Mouse (Mus musculus): Measurements from ENCODE around the gene Tiam1. TPM values are rescaled to one million over a fixed set of nuclear protein-coding genes. Genes with fewer than 3 reads are reported as not detected.

The Tiam1 gene
- polyA plus RNA-seq, 1 experiment from 2014 or later, result 18.8 TPM

GRCm38 (mm10) chr16:89839829-89840228 lies 303.7 kb downstream of the Tiam1 start:
- H3K36me3 ChIP-seq (ENCODE audit: control insufficient read depth, insufficient read depth, low read length), result no peaks in the 10 kb centered on the region
- no peaks in the 10 kb centered on the region for H3K9me3 ChIP-seq (ENCODE audit: control insufficient read depth, low read length)
- H3K4me1 ChIP-seq (replicated peaks; ENCODE audit: control insufficient read depth, insufficient read depth), result no peaks in the 10 kb centered on the region
- no peak overlapping the region for H3K4me3 ChIP-seq (ENCODE audit: low read depth, low read length)
- 68% methylated on average over 5 of the region's 5 CpGs for WGBS
- TF ChIP-seq CTCF (IDR thresholded peaks at IDR 0.05; ENCODE audit: low read depth), result no peak
- TF ChIP-seq EP300 (optimal IDR thresholded peaks at IDR 0.05), result no peak
- ATAC-seq (ENCODE audit: low FRiP score, low TSS enrichment) (no peak), DNase-seq (ENCODE audit: low spot score) (no peak)
- no peaks in the 10 kb centered on the region for H3K27me3 ChIP-seq (ENCODE audit: control insufficient read depth, insufficient read depth, low read length)
- H3K4me2 ChIP-seq (replicated peaks; ENCODE audit: low read depth), result no peak overlapping the region
- no peak overlapping the region for H3K9ac ChIP-seq (ENCODE audit: low read length)
- H3K27ac ChIP-seq (replicated peaks), result no peak overlapping the region

DNA sequence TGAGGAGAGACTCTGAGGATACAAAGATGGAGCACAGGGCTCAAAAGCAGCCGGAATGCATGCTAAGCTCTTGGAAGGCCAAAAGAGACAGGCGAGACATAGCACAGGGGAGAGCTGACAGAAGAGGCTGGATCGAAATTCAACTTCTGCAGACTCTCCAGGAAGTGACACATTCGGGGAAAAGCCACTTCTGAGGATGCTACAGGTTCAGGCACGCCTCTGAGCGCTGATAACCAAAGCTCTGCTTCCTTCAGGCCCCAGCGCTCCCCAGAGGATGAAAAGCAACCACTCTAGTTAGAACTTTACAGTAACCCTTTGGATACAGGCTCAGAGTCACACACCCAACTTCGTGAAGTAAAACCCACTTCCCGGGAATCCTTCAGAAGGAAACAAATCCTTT lies 306.5 kb downstream of the Tiam1 start:
- Histone ChIP-seq H3K9ac (ENCODE audit: low read length) (no peak overlapping the region), H3K27ac (replicated peaks) (no peak overlapping the region), H3K36me3 (ENCODE audit: control insufficient read depth, insufficient read depth, low read length) (no peaks in the 10 kb centered on the region), H3K27me3 (ENCODE audit: control insufficient read depth, insufficient read depth, low read length) (no peaks in the 10 kb centered on the region), H3K4me3 (ENCODE audit: low read depth, low read length) (no peak overlapping the region), H3K4me1 (replicated peaks; ENCODE audit: control insufficient read depth, insufficient read depth) (no peaks in the 10 kb centered on the region), H3K4me2 (replicated peaks; ENCODE audit: low read depth) (no peak overlapping the region), H3K9me3 (ENCODE audit: control insufficient read depth, low read length) (no peaks in the 10 kb centered on the region)
- no peak for DNase-seq (ENCODE audit: low spot score)
- TF ChIP-seq CTCF (IDR thresholded peaks at IDR 0.05; ENCODE audit: low read depth), result no peak
- no peak for TF ChIP-seq EP300 (optimal IDR thresholded peaks at IDR 0.05)
- ATAC-seq (ENCODE audit: low FRiP score, low TSS enrichment), result no peak
- 58% methylated on average over 9 of the region's 9 CpGs for WGBS

DNA sequence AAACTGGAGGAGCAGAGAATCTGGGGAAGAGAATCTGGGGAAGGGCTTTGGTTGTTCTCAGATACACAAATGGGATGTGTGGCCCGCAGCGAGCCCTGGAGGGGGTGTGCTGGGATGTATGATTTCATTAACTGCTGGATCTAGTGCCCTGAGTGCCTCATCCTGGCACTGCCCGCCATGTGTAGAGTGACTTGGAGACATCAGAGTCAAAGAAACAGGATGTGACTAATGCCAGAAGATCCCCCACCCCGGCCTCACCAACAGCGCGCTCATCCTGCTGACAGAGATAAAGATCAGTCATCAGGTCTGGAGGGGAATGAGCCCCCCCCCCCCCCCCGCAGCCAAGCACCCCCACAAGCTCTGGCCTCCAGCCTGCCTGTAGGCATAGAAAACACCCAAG lies 308.0 kb downstream of the Tiam1 start:
- no peaks in the 10 kb centered on the region for H3K9me3 ChIP-seq (ENCODE audit: control insufficient read depth, low read length)
- no peaks in the 10 kb centered on the region for H3K4me1 ChIP-seq (replicated peaks; ENCODE audit: control insufficient read depth, insufficient read depth)
- no peaks in the 10 kb centered on the region for H3K36me3 ChIP-seq (ENCODE audit: control insufficient read depth, insufficient read depth, low read length)
- no peak overlapping the region for H3K4me2 ChIP-seq (replicated peaks; ENCODE audit: low read depth)
- TF ChIP-seq EP300 (optimal IDR thresholded peaks at IDR 0.05), result no peak
- TF ChIP-seq CTCF (IDR thresholded peaks at IDR 0.05; ENCODE audit: low read depth), result no peak
- no peak overlapping the region for H3K27ac ChIP-seq (replicated peaks)
- ATAC-seq (ENCODE audit: low FRiP score, low TSS enrichment), result no peak
- WGBS, result 66% methylated on average over 7 of the region's 7 CpGs
- H3K9ac ChIP-seq (ENCODE audit: low read length), result no peak overlapping the region
- no peak overlapping the region for H3K4me3 ChIP-seq (ENCODE audit: low read depth, low read length)
- DNase-seq (ENCODE audit: low spot score), result no peak
- H3K27me3 ChIP-seq (ENCODE audit: control insufficient read depth, insufficient read depth, low read length), result no peaks in the 10 kb centered on the region

DNA sequence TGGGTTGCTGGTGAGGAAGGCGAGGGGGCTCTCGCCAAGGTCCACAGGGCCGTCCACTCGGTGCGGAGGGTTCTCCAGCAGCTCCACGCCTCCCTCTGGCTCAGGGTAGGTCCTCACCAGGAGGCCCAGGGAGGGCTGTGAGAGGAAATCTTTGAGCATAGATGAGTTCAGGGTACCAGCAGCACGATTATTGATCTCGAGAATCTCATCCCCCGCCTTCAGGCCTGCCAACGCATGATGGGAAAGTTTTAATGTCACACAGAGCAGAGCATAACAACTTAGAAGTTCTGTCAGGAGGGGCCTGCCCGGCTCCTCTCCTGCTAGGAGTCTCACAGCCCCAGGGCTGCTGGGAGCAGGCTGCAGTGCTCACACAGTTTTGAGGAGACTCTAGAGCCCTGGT lies 310.6 kb downstream of the Tiam1 start:
- Histone ChIP-seq H3K4me2 (replicated peaks; ENCODE audit: low read depth) (no peak overlapping the region), H3K9me3 (ENCODE audit: control insufficient read depth, low read length) (no peaks in the 10 kb centered on the region), H3K27me3 (ENCODE audit: control insufficient read depth, insufficient read depth, low read length) (no peaks in the 10 kb centered on the region), H3K4me1 (replicated peaks; ENCODE audit: control insufficient read depth, insufficient read depth) (no peaks in the 10 kb centered on the region), H3K4me3 (ENCODE audit: low read depth, low read length) (no peak overlapping the region), H3K27ac (replicated peaks) (no peak overlapping the region), H3K36me3 (ENCODE audit: control insufficient read depth, insufficient read depth, low read length) (no peaks in the 10 kb centered on the region), H3K9ac (ENCODE audit: low read length) (no peak overlapping the region)
- DNase-seq (ENCODE audit: low spot score), result no peak
- WGBS, result 87% methylated on average over 11 of the region's 11 CpGs
- no peak for ATAC-seq (ENCODE audit: low FRiP score, low TSS enrichment)
- TF ChIP-seq EP300 (optimal IDR thresholded peaks at IDR 0.05) (no peak), CTCF (IDR thresholded peaks at IDR 0.05; ENCODE audit: low read depth) (no peak)

- ATAC-seq (ENCODE audit: low FRiP score, low TSS enrichment), result no peak
- Histone ChIP-seq H3K4me2 (replicated peaks; ENCODE audit: low read depth) (no peak overlapping the region), H3K4me3 (ENCODE audit: low read depth, low read length) (no peak overlapping the region), H3K9ac (ENCODE audit: low read length) (no peak overlapping the region), H3K27ac (replicated peaks) (no peak overlapping the region), H3K27me3 (ENCODE audit: control insufficient read depth, insufficient read depth, low read length) (no peaks in the 10 kb centered on the region), H3K9me3 (ENCODE audit: control insufficient read depth, low read length) (no peaks in the 10 kb centered on the region), H3K36me3 (ENCODE audit: control insufficient read depth, insufficient read depth, low read length) (no peaks in the 10 kb centered on the region), H3K4me1 (replicated peaks; ENCODE audit: control insufficient read depth, insufficient read depth) (no peaks in the 10 kb centered on the region)
- DNase-seq (ENCODE audit: low spot score), result peak; percentile 27
- 39% methylated on average over 10 of the region's 10 CpGs for WGBS
- TF ChIP-seq EP300 (optimal IDR thresholded peaks at IDR 0.05), result no peak
- TF ChIP-seq CTCF (IDR thresholded peaks at IDR 0.05; ENCODE audit: low read depth), result peak; percentile 79
These were observed 312.4 kb downstream of the Tiam1 start for GRCm38 (mm10) chr16:89831172-89831571.

DNA sequence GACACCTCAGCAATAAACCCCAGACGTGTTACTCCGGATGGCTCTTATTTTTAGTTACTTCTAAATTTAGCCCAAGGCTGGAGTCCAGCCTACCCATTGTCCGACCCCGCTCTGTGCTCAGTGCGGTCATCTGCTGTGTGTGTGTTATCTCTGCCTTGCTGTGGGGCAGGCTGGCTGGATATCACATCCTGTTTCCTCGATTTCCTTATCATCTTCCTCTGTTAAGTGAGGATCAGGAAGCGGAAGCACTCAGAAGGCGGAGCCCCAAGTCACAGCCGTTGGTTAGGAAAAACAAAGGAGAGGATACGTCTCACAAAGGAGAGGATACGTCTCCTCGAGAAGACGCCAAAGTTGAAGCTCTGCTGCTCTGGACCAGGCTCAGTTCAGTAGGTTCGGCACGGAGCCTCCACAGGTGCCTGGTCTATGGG lies 313.3 kb downstream of the Tiam1 start:
- Histone ChIP-seq H3K27ac (replicated peaks) (no peak overlapping the region), H3K9me3 (ENCODE audit: control insufficient read depth, low read length) (no peaks in the 10 kb centered on the region)

More for the DNA sequence above, 313.3 kb downstream of the Tiam1 start:
- ATAC-seq (ENCODE audit: low FRiP score, low TSS enrichment) (no peak), DNase-seq (ENCODE audit: low spot score) (no peak)
- TF ChIP-seq EP300 (optimal IDR thresholded peaks at IDR 0.05) (no peak), CTCF (IDR thresholded peaks at IDR 0.05; ENCODE audit: low read depth) (no peak)
- no peaks in the 10 kb centered on the region for H3K4me1 ChIP-seq (replicated peaks; ENCODE audit: control insufficient read depth, insufficient read depth)
- WGBS, result 70% methylated on average over 15 of the region's 15 CpGs
- H3K4me3 ChIP-seq (ENCODE audit: low read depth, low read length), result no peak overlapping the region
- no peak overlapping the region for H3K9ac ChIP-seq (ENCODE audit: low read length)
- H3K27me3 ChIP-seq (ENCODE audit: control insufficient read depth, insufficient read depth, low read length), result no peaks in the 10 kb centered on the region
- H3K36me3 ChIP-seq (ENCODE audit: control insufficient read depth, insufficient read depth, low read length), result no peaks in the 10 kb centered on the region
- H3K4me2 ChIP-seq (replicated peaks; ENCODE audit: low read depth), result no peak overlapping the region

Data from stomach, postnatal 0 days (tissue).